Mouse (Mus musculus) heart, adult 2 months (tissue): ENCODE measurements around the gene Arhgap8.

Source experiments
- CTCF ChIP-seq: fragments of 200-600 bp; IDR thresholded peaks from 2 replicates; pipeline ENCODE4 v1.8.1; 2022; ENCODE audit warnings: antibody characterized with exemption, mild to moderate bottlenecking, moderate library complexity
- EP300 ChIP-seq: fragments of 200-500 bp; IDR thresholded peaks from 2 replicates; pipeline ENCODE4 v1.6.1; 2011; ENCODE audit warnings: low read depth, low read length, control low read depth; ENCODE audit not compliant: insufficient read depth

GRCm38 (mm10) chr15:84736994-84737346 lies 17.1 kb downstream of the Arhgap8 start:
- TF ChIP-seq EP300 (no peak), CTCF (no peak)
